Mouse (Mus musculus): ENCODE results near the gene Znrf2. TPM values are rescaled to one million over a fixed set of nuclear protein-coding genes. Genes with fewer than 3 reads are reported as not detected.

The Znrf2 gene
- polyA plus RNA-seq, 1 experiment: 8.3 TPM

DNA sequence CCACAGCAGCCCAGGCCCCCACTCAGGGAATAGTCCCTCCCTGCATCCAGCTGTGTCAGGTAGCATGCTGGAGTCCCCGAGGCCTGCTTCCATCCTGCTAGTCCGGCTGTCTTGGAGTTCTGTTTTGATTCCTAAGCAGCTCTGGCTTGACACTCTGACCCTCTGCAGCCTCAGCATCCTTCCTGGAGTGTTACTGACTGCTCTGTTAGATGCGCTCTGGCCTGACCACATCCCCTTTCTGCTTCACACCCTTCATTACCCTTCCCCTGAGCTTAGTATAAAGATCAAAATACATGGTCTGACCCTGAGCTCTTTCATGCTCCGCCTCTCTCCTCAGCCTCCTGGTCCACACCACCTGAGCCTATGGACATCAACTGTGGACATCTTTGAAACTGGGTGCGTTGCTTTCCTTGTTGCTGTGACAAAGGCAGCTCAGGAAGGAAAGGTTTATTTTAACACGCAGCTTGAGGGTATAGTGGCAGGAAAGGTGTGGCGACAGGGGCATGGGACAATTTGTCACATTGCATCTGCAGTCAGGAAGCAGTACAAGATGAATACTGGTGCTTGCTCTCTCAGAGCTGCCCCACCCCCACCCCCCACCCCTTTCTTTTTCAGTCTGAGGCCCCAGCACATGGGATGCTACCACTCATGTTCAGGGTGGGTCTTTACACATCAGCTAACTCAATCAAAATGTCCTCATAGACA, 109.2 kb downstream of the Znrf2 start:
- no peaks in the 10 kb centered on the region for H3K4me1 ChIP-seq (ENCODE audit: control insufficient read depth, insufficient read depth, low read length)
- TF ChIP-seq CTCF (IDR thresholded peaks at IDR 0.05; ENCODE audit: borderline replicate concordance, insufficient read depth, low read depth, low read length) (no peak), POLR2A (IDR thresholded peaks at IDR 0.05; ENCODE audit: borderline replicate concordance, insufficient read depth, low read length) (no peak)
- no peak overlapping the region for H3K4me3 ChIP-seq (replicated peaks; ENCODE audit: insufficient read depth, low read depth, low read length)
- 83% methylated on average over 7 of the region's 7 CpGs for WGBS
- no peak for DNase-seq
- H3K27ac ChIP-seq (ENCODE audit: insufficient read depth, low read length): no peak overlapping the region; the same call in 1 of the 2 replicates
- H3K27me3 ChIP-seq (ENCODE audit: control insufficient read depth, insufficient read depth, low read length): no peaks in the 10 kb centered on the region

DNA sequence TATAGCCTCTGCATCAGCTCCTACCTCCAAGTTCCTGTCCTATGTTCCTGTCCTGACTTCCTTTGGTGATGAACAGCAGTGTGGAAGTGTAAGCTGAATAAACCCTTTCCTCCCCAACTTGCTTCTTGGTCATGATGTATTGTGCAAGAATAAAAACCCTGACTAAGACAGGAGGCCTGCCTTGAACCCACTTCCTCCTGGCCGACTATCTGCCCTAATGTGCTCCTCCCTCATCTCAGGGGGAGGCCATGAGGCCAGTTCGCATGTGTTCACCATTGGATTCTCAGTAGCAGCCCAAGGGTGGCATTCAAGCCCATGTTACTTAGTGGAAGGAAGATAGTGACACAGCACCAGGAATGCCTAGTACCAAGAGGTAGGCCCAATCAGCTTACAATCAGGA, 110.2 kb downstream of the Znrf2 start:
- DNase-seq: no peak
- Histone ChIP-seq H3K27ac (ENCODE audit: insufficient read depth, low read length) (no peak overlapping the region), H3K27me3 (ENCODE audit: control insufficient read depth, insufficient read depth, low read length) (no peaks in the 10 kb centered on the region), H3K4me3 (replicated peaks; ENCODE audit: insufficient read depth, low read depth, low read length) (no peak overlapping the region), H3K4me1 (ENCODE audit: control insufficient read depth, insufficient read depth, low read length) (no peaks in the 10 kb centered on the region)
- WGBS: 71% methylated on average over 2 of the region's 2 CpGs
- TF ChIP-seq CTCF (IDR thresholded peaks at IDR 0.05; ENCODE audit: borderline replicate concordance, insufficient read depth, low read depth, low read length): no peak
- TF ChIP-seq POLR2A (IDR thresholded peaks at IDR 0.05; ENCODE audit: borderline replicate concordance, insufficient read depth, low read length): no peak

DNA sequence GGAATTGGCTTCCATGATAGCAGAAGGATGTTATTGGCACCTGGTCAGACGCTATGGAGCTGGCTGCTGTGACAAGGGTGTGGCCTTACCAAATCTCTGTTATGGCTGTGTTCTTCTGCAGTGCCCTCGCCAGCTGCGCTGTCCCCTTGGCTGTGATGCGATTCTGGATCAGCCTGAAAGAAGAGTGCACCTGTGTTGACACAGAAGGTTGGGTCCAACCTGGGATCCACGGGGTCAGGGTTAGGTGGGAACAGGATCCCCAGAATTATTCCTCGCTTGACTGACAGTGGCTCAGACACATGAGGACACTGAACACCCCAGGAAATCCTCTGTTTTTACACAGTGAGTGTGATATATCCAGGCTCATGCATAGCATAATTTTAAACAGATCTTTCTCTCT, 111.2 kb downstream of the Znrf2 start:
- no peak overlapping the region for H3K4me3 ChIP-seq (replicated peaks; ENCODE audit: insufficient read depth, low read depth, low read length)
- 62% methylated on average over 6 of the region's 6 CpGs for WGBS

DNA sequence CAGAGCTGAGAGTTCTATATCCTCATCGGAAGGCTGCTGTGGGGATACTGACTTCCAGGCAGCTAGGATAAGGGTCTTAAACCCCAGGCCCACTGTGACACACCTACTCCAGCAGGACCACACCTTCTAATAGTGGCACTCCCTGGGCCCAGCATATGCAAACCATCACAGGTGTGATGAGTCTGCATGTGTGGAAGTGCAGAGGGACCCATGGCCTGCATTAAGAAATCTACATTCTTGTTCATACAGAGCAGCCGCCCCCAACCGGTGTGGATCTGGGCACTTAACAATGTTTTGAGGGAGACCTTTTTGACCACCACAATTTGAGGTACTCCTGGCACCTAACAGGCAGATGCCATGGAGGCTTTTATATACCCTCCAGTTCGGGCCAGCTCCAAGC, 114.9 kb downstream of the Znrf2 start:
- Histone ChIP-seq H3K27ac (ENCODE audit: insufficient read depth, low read length) (no peak overlapping the region), H3K27me3 (ENCODE audit: control insufficient read depth, insufficient read depth, low read length) (no peaks in the 10 kb centered on the region), H3K4me1 (ENCODE audit: control insufficient read depth, insufficient read depth, low read length) (no peaks in the 10 kb centered on the region), H3K4me3 (replicated peaks; ENCODE audit: insufficient read depth, low read depth, low read length) (no peak overlapping the region)
- DNase-seq: no peak
- TF ChIP-seq CTCF (IDR thresholded peaks at IDR 0.05; ENCODE audit: borderline replicate concordance, insufficient read depth, low read depth, low read length) (no peak), POLR2A (IDR thresholded peaks at IDR 0.05; ENCODE audit: borderline replicate concordance, insufficient read depth, low read length) (no peak)
- 91% methylated on average over 4 of the region's 4 CpGs for WGBS

More for the DNA sequence above, 111.2 kb downstream of the Znrf2 start:
- TF ChIP-seq POLR2A (IDR thresholded peaks at IDR 0.05; ENCODE audit: borderline replicate concordance, insufficient read depth, low read length) (no peak), CTCF (IDR thresholded peaks at IDR 0.05; ENCODE audit: borderline replicate concordance, insufficient read depth, low read depth, low read length) (no peak)
- no peak for DNase-seq
- Histone ChIP-seq H3K27me3 (ENCODE audit: control insufficient read depth, insufficient read depth, low read length) (no peaks in the 10 kb centered on the region), H3K27ac (ENCODE audit: insufficient read depth, low read length) (no peak overlapping the region), H3K4me1 (ENCODE audit: control insufficient read depth, insufficient read depth, low read length) (no peaks in the 10 kb centered on the region)

DNA sequence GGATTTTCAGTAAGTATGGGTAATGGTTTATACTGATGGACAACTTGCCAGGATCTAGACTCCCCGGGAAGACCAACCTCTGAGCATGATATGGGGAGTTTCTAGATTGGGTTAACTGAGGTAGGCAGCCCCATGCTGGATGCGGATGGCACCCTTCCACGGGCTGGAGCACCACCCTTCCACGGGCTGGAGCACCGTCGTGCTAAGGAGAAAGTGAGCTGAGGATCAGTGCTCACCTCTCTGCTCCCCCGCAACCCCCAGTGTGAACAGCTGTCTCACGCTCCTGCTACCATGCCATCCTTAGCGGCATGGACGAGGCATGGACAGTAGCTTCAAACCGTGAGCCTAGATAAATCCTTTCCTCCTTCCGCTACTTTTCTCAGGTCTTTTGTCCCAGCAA, 115.8 kb downstream of the Znrf2 start:
- 88% methylated on average over 12 of the region's 12 CpGs for WGBS
- no peak overlapping the region for H3K4me3 ChIP-seq (replicated peaks; ENCODE audit: insufficient read depth, low read depth, low read length)
- H3K27ac ChIP-seq (ENCODE audit: insufficient read depth, low read length): no peak overlapping the region
- no peaks in the 10 kb centered on the region for H3K4me1 ChIP-seq (ENCODE audit: control insufficient read depth, insufficient read depth, low read length)
- no peak for DNase-seq
- no peaks in the 10 kb centered on the region for H3K27me3 ChIP-seq (ENCODE audit: control insufficient read depth, insufficient read depth, low read length)
- TF ChIP-seq POLR2A (IDR thresholded peaks at IDR 0.05; ENCODE audit: borderline replicate concordance, insufficient read depth, low read length) (no peak), CTCF (IDR thresholded peaks at IDR 0.05; ENCODE audit: borderline replicate concordance, insufficient read depth, low read depth, low read length) (no peak)

DNA sequence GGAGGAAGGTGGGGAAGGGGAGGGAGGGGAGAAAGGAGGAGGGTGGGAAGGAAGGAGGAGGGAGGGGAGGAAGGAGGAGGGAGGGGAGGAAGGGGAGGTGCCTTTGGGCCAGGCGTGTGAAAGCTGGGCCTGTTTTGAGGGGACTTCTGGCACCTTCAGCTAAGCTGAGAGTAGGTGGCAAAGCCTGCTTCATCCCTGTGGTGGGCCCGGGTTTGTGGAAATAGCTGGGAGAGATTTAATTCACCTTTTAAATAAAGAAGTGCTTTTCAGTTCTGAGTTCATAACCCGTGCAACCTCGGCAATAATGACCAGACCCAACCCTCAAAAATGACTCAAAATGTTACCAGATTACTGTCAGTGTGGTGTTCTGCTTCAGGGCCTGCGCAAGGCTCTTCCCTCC, 116.5 kb downstream of the Znrf2 start:
- H3K4me1 ChIP-seq (ENCODE audit: control insufficient read depth, insufficient read depth, low read length): no peaks in the 10 kb centered on the region
- no peak overlapping the region for H3K27ac ChIP-seq (ENCODE audit: insufficient read depth, low read length)
- TF ChIP-seq POLR2A (IDR thresholded peaks at IDR 0.05; ENCODE audit: borderline replicate concordance, insufficient read depth, low read length) (no peak), CTCF (IDR thresholded peaks at IDR 0.05; ENCODE audit: borderline replicate concordance, insufficient read depth, low read depth, low read length) (no peak)
- no peaks in the 10 kb centered on the region for H3K27me3 ChIP-seq (ENCODE audit: control insufficient read depth, insufficient read depth, low read length)
- no peak overlapping the region for H3K4me3 ChIP-seq (replicated peaks; ENCODE audit: insufficient read depth, low read depth, low read length)
- DNase-seq: no peak
- WGBS: 75% methylated on average over 5 of the region's 5 CpGs

DNA sequence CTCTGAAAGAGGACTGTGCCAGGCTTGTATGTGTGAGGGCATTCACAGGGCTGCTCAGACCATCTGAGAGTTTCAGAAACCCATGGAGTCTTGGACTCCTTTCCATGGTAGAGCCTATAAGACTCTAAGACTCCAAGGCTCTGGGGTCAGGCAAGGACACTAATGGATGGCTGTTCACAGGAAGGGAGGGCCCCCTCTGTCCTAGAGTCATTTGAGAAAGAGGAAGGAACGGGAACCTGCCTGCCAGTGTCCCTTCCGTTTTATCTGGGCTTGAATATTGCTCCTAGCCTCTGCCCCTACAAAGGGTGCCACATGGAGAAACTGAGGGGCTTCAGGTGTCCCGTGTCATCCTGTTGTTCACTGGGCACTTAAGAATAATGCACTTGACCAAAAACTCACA, 117.2 kb downstream of the Znrf2 start:
- 83% methylated on average over 3 of the region's 3 CpGs for WGBS
- no peak for DNase-seq

DNA sequence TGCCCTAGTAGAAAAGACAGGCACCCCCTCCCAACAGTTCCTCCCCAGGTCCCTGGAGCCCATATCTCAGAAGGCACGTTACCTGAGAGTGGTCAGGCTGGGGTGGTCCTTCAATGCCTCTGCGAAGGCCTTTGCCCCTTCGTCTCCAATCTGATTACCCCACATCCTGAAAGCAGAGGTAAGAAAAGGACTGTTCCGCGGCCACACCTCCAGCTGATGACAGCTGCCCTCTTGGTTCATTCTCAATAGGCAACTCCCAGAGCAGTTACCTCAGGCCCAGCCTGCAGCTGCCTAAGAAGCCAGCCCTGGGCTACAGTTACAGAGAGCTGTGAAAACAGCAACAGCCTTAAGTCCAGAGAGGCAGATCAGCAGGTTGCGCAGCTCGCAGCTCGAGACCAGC, 117.6 kb downstream of the Znrf2 start:
- no peak for TF ChIP-seq POLR2A (IDR thresholded peaks at IDR 0.05; ENCODE audit: borderline replicate concordance, insufficient read depth, low read length)
- TF ChIP-seq CTCF (IDR thresholded peaks at IDR 0.05; ENCODE audit: borderline replicate concordance, insufficient read depth, low read depth, low read length): no peak
- DNase-seq: no peak
- H3K4me1 ChIP-seq (ENCODE audit: control insufficient read depth, insufficient read depth, low read length): no peaks in the 10 kb centered on the region
- H3K27ac ChIP-seq (ENCODE audit: insufficient read depth, low read length): no peak overlapping the region
- H3K4me3 ChIP-seq (replicated peaks; ENCODE audit: insufficient read depth, low read depth, low read length): no peak overlapping the region
- H3K27me3 ChIP-seq (ENCODE audit: control insufficient read depth, insufficient read depth, low read length): no peaks in the 10 kb centered on the region
- 91% methylated on average over 8 of the region's 8 CpGs for WGBS

More for the DNA sequence above, 117.2 kb downstream of the Znrf2 start:
- no peak overlapping the region for H3K27ac ChIP-seq (ENCODE audit: insufficient read depth, low read length)
- H3K27me3 ChIP-seq (ENCODE audit: control insufficient read depth, insufficient read depth, low read length): no peaks in the 10 kb centered on the region
- H3K4me3 ChIP-seq (replicated peaks; ENCODE audit: insufficient read depth, low read depth, low read length): no peak overlapping the region
- no peaks in the 10 kb centered on the region for H3K4me1 ChIP-seq (ENCODE audit: control insufficient read depth, insufficient read depth, low read length)
- TF ChIP-seq POLR2A (IDR thresholded peaks at IDR 0.05; ENCODE audit: borderline replicate concordance, insufficient read depth, low read length) (no peak), CTCF (IDR thresholded peaks at IDR 0.05; ENCODE audit: borderline replicate concordance, insufficient read depth, low read depth, low read length) (no peak)

All from cerebellum, adult 2 months (tissue).